Mouse (Mus musculus) hindbrain, embryonic 11.5 days (tissue): ENCODE measurements at regions not wholly inside any gene's neighbourhood (a gene's known extent, or its start where the extent isn't known, plus 50 kb on each side); places are given as distances from the start of the nearest gene placed in this dataset.

Experiments
- ATAC-seq: fragments of 200-750 bp; cut with Nextera tagmentation; 2 replicates; pipeline ENCODE4 v1.8.0; 2017; ENCODE audit warnings: mild to moderate bottlenecking, moderate TSS enrichment, moderate library complexity; ENCODE audit not compliant: low FRiP score
- DNase-seq: peaks from one replicate; pipeline ENCODE4 v3.0.0-alpha.2; 2015; ENCODE audit warnings: low spot score
- H3K27ac ChIP-seq: fragments of 300-500 bp; sonication (generic); 2 replicates; pipeline ENCODE4 v1.5.1; 2014; ENCODE audit warnings: mild to moderate bottlenecking, low read depth, low read length
- H3K27me3 ChIP-seq: fragments of 300-500 bp; sonication (generic); 2 replicates; pipeline ENCODE4 v1.6.1; 2014; ENCODE audit warnings: mild to moderate bottlenecking, low read length, moderate library complexity, mixed read lengths; ENCODE audit not compliant: control insufficient read depth, insufficient read depth
- H3K36me3 ChIP-seq: fragments of 300-500 bp; sonication (generic); 2 replicates; pipeline ENCODE4 v1.6.1; 2014; ENCODE audit warnings: mild to moderate bottlenecking, low read length, moderate library complexity, mixed read lengths; ENCODE audit not compliant: control insufficient read depth, insufficient read depth
- H3K4me1 ChIP-seq: fragments of 300-500 bp; sonication (generic); replicated peaks from 2 replicates; pipeline ENCODE4 v1.6.1; 2014; ENCODE audit warnings: low read length, mixed read lengths; ENCODE audit not compliant: control insufficient read depth, insufficient read depth
- H3K4me2 ChIP-seq: fragments of 300-500 bp; sonication (generic); replicated peaks from 2 replicates; pipeline ENCODE4 v1.6.1; 2014; ENCODE audit warnings: mild to moderate bottlenecking, low read depth, low read length
- H3K4me3 ChIP-seq: fragments of 300-500 bp; sonication (generic); 2 replicates; pipeline ENCODE4 v1.5.1; 2014; ENCODE audit warnings: low read depth, low read length
- H3K9ac ChIP-seq: fragments of 300-500 bp; sonication (generic); 2 replicates; pipeline ENCODE4 v1.6.1; 2014; ENCODE audit warnings: low read depth, low read length
- H3K9me3 ChIP-seq: fragments of 300-500 bp; sonication (generic); 2 replicates; pipeline ENCODE4 v1.6.1; 2016; ENCODE audit warnings: low read length; ENCODE audit not compliant: control insufficient read depth
- WGBS: fragments of 180-500 bp; shearing (Covaris S2); extraction: QIAGEN DNeasy Blood & Tissue Kit; methylation state at CpG from one replicate; pipeline ENCODE4 v1.1.7; 2014; 5-methylcytosine and 5-hydroxymethylcytosine counted together

GRCm38 (mm10) chr1:55874868-55875144, 469.1 kb downstream of the Plcl1 start:
- peak; percentile 39 for DNase-seq
- Histone ChIP-seq H3K9ac (no peak overlapping the region), H3K4me1 (no peaks in the 10 kb centered on the region), H3K4me2 (no peak overlapping the region), H3K4me3 (no peak overlapping the region), H3K27ac (no peak overlapping the region), H3K27me3 (no peaks in the 10 kb centered on the region), H3K36me3 (no peaks in the 10 kb centered on the region), H3K9me3 (no peaks in the 10 kb centered on the region)
- ATAC-seq = no peak; the same call in 1 of the 2 replicates
- 74% methylated on average over 4 of the region's 4 CpGs for whole genome bisulfite sequencing

DNA sequence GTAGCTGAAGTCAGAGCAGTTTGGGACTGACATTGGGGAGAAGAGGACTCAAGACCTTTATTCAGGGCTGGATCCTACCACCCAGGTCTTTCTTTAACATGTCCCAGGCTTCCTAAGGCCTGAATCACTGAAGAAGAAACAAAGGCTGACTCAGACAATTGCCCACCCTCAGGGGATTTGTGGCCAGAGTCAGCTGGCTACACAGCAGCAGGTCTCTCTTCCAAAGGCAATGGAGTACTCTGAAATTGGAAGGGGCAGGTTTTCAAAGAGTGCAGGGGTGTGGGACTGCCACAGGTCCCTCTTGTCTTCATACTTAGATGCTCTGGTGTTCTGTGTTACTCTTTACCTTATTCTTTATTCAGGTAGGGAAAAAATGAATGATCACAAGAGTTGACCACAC, 478.9 kb downstream of the Plcl1 start:
- Histone ChIP-seq H3K4me1 (no peaks in the 10 kb centered on the region), H3K4me2 (no peak overlapping the region), H3K27me3 (no peaks in the 10 kb centered on the region), H3K9me3 (no peaks in the 10 kb centered on the region), H3K4me3 (no peak overlapping the region), H3K27ac (no peak overlapping the region), H3K36me3 (no peaks in the 10 kb centered on the region), H3K9ac (no peak overlapping the region)
- no peak for DNase-seq
- ATAC-seq = no peak

- Histone ChIP-seq H3K9ac (no peak overlapping the region), H3K4me1 (no peaks in the 10 kb centered on the region), H3K27me3 (no peaks in the 10 kb centered on the region), H3K9me3 (no peaks in the 10 kb centered on the region), H3K4me2 (no peak overlapping the region), H3K27ac (no peak overlapping the region), H3K4me3 (no peak overlapping the region), H3K36me3 (no peaks in the 10 kb centered on the region)
- DNase-seq (peak; percentile 78), ATAC-seq (no peak)
- WGBS = 19% methylated on average over 5 of the region's 5 CpGs
Observed at GRCm38 (mm10) chr1:55886383-55887070, 480.8 kb downstream of the Plcl1 start.

DNA sequence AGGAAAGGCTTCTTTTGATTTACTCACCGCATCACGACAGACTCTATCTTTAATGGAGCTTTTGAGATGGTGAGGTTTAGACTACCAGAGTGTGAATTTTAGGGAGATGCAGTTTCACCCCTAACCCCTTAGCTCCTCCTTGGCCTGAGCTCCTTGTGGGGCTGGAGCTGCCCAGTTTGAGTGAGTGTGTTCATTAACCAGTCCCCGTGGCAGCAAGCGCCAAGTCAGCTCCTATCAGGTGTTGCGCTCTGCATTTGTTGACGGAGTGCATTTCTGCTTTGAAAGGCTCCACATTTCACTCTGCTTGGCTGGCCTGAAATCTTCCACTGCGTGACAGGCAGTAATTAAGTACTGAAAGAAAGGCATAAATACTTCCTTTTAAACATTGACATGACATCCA, 481.7 kb downstream of the Plcl1 start:
- no peaks in the 10 kb centered on the region for H3K36me3 ChIP-seq
- H3K27me3 ChIP-seq = no peaks in the 10 kb centered on the region
- no peak overlapping the region for H3K9ac ChIP-seq
- H3K4me2 ChIP-seq = no peak overlapping the region
- no peaks in the 10 kb centered on the region for H3K4me1 ChIP-seq
- H3K27ac ChIP-seq = no peak overlapping the region
- ATAC-seq (peak; percentile 43), DNase-seq (no peak)
- 51% methylated on average over 7 of the region's 7 CpGs for WGBS
- H3K9me3 ChIP-seq = no peaks in the 10 kb centered on the region
- H3K4me3 ChIP-seq = no peak overlapping the region

DNA sequence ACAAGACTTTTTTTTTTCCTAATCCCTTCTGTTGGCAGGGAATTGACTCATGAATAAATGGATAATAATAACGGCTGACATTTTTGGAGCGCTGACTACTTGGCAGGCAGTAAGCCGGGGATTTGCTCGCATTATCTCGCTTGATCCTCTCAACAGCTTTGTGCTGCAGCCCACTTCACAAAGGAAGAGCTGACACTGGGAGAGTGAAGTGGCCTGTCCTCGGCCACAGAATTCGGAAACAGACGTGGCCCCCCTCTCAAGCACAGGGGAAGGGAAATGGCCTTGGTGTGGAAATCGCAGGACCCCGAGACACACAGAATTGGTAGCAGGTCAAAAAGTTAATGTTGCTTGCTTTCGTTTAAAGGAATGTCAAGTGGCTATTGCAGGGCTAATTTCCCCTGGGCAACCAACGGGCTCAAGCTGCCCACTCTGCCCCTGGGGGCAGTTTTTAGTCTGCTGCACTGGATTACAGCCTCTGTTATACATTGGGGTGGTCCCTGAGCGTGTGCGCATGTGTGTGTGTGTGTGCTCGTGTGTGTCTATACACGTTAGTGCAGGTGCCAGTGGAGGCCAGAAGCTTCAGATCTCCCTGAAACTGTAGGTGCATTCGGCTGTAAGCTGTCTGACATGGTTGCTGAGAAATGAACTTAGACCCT, 483.1 kb downstream of the Plcl1 start:
- no peaks in the 10 kb centered on the region for H3K27me3 ChIP-seq

DNA sequence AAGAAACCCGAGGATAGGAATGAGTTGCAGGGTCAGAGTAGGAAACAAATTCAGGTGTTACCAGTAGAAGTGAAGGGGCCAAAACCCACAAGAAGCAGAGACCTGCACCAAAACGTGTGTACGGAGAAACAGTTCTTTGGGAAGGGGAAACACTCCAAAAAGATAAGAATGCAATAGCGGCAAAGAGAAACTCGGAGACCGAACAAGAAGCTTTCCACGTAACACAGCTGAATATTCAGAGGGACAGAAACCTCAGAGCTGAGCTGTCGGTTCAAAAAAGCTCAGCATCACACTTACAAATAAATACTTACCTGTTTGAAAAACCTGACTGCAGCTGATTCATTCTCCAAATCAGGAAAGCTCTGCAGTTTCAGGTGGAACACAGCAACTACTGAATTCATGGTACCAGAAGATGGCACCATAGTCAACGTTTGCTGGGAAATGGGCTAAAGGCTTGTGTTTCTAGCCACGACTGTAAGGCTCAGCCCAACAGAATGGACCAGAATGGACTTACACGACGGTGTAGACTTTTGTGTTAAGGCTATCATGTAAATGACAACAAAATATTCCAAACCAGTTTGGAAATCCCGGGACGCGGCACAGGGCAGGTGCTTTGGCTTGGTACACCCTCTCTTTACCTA, 484.9 kb downstream of the Plcl1 start:
- no peak overlapping the region for H3K4me2 ChIP-seq
- WGBS = 59% methylated on average over 15 of the region's 15 CpGs
- no peaks in the 10 kb centered on the region for H3K27me3 ChIP-seq
- no peak overlapping the region for H3K27ac ChIP-seq
- peak; percentile 45 for DNase-seq
- no peaks in the 10 kb centered on the region for H3K9me3 ChIP-seq
- H3K4me1 ChIP-seq = no peaks in the 10 kb centered on the region
- H3K4me3 ChIP-seq = no peak overlapping the region
- H3K9ac ChIP-seq = no peak overlapping the region
- H3K36me3 ChIP-seq = no peaks in the 10 kb centered on the region
- ATAC-seq = 0 out of 2 replicates have a peak, but pooled peaks have one; percentile 30

More for the DNA sequence above, 483.1 kb downstream of the Plcl1 start:
- WGBS = 57% methylated on average over 17 of the region's 17 CpGs
- Histone ChIP-seq H3K36me3 (no peaks in the 10 kb centered on the region), H3K9me3 (no peaks in the 10 kb centered on the region), H3K9ac (no peak overlapping the region), H3K27ac (no peak overlapping the region), H3K4me3 (no peak overlapping the region), H3K4me2 (no peak overlapping the region), H3K4me1 (no peaks in the 10 kb centered on the region)
- DNase-seq = no peak
- 0 out of 2 replicates have a peak, but pooled peaks have one; percentile 47 for ATAC-seq

- Histone ChIP-seq H3K4me1 (no peaks in the 10 kb centered on the region), H3K4me3 (no peak overlapping the region), H3K36me3 (no peaks in the 10 kb centered on the region), H3K9ac (no peak overlapping the region), H3K9me3 (no peaks in the 10 kb centered on the region), H3K27me3 (no peaks in the 10 kb centered on the region), H3K4me2 (no peak overlapping the region), H3K27ac (no peak overlapping the region)
- ATAC-seq = no peak
- WGBS = 67% methylated on average over 10 of the region's 10 CpGs
- DNase-seq = no peak
Observed at GRCm38 (mm10) chr1:55891894-55892293, 486.2 kb downstream of the Plcl1 start.

DNA sequence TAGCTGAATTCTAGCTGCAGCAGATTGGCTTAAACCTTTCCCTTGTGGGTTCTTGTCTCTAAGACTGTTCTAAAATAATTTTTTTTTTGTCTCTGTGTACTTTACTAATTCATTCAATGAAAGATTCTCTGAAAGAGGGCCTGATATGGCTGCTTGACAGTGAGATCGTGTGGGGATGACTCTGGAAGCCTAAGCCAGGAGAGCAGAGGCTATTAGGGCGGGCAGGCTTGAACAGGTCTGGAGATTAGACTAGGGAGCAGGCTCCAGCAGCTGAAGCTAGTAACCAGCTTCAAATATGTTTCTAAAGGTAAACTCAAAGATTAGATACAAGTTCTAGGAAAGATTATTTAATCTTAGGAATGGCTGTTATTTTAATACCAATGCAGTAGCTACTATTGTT, 491.9 kb downstream of the Plcl1 start:
- Histone ChIP-seq H3K4me1 (no peaks in the 10 kb centered on the region), H3K4me2 (no peak overlapping the region), H3K4me3 (no peak overlapping the region), H3K36me3 (no peaks in the 10 kb centered on the region), H3K9ac (no peak overlapping the region), H3K27me3 (no peaks in the 10 kb centered on the region), H3K27ac (no peak overlapping the region), H3K9me3 (no peaks in the 10 kb centered on the region)
- WGBS = 76% methylated on average over 2 of the region's 2 CpGs
- ATAC-seq (no peak), DNase-seq (no peak)

- 55% methylated on average over 3 of the region's 3 CpGs for WGBS
- DNase-seq (no peak), ATAC-seq (no peak)
- Histone ChIP-seq H3K36me3 (no peaks in the 10 kb centered on the region), H3K9me3 (no peaks in the 10 kb centered on the region), H3K4me3 (no peak overlapping the region), H3K9ac (no peak overlapping the region), H3K27ac (no peak overlapping the region), H3K4me2 (no peak overlapping the region), H3K4me1 (no peaks in the 10 kb centered on the region), H3K27me3 (no peaks in the 10 kb centered on the region)
Observed at GRCm38 (mm10) chr1:55898031-55898430, 492.3 kb downstream of the Plcl1 start.
